In genomic region chr1:127409512-127409911, GRCm38 (mm10) we compare ENCODE assay signal across 8 mouse cellular contexts.
A peak's percentile ranks its signal among the peaks of the same experiment; 100 is the strongest.
DNase-seq lines count a peak whose midpoint lies in the region; ATAC-seq and TF ChIP-seq lines count a peak whose summit lies in the region.

No protein-coding gene starts in this region.

- no peak overlapping the region for H3K9ac ChIP-seq in hindbrain, embryonic 14.5 days
- no peak overlapping the region for H3K9ac ChIP-seq in lung, embryonic 14.5 days

- H3K4me3 ChIP-seq in kidney, adult 2 months (ENCODE audit: insufficient read depth, low read depth, low read length) = no peak overlapping the region
- no peak overlapping the region for H3K4me3 ChIP-seq in hindbrain, embryonic 14.5 days (replicated peaks; ENCODE audit: low read length)
- no peak overlapping the region for H3K4me3 ChIP-seq in lung, embryonic 14.5 days (ENCODE audit: low read depth, low read length)

- H3K4me1 ChIP-seq in kidney, adult 2 months (ENCODE audit: control insufficient read depth, insufficient read depth, low read length) = peaks cover under 1% of the 10 kb centered on the region
- no peaks in the 10 kb centered on the region for H3K4me1 ChIP-seq in hindbrain, embryonic 14.5 days (replicated peaks; ENCODE audit: control insufficient read depth, insufficient read depth, low read length)
- no peaks in the 10 kb centered on the region for H3K4me1 ChIP-seq in lung, embryonic 14.5 days (ENCODE audit: insufficient read depth)

- 57% methylated on average over 5 of the region's 5 CpGs for WGBS in kidney, adult 2 months
- WGBS in hindbrain, embryonic 14.5 days = 46% methylated on average over 5 of the region's 5 CpGs
- WGBS in lung, embryonic 14.5 days = 42% methylated on average over 5 of the region's 5 CpGs

- H3K9me3 ChIP-seq in hindbrain, embryonic 14.5 days (ENCODE audit: control insufficient read depth, low read length) = no peaks in the 10 kb centered on the region
- no peaks in the 10 kb centered on the region for H3K9me3 ChIP-seq in lung, embryonic 14.5 days (ENCODE audit: low read depth, low read length)

- H3K36me3 ChIP-seq in kidney, adult 2 months (ENCODE audit: control insufficient read depth, insufficient read depth, low read length) = no peaks in the 10 kb centered on the region; the same call in 1 of the 2 replicates
- H3K36me3 ChIP-seq in hindbrain, embryonic 14.5 days (replicated peaks; ENCODE audit: control insufficient read depth, insufficient read depth) = peaks cover 24% of the 10 kb centered on the region
- H3K36me3 ChIP-seq in lung, embryonic 14.5 days (ENCODE audit: insufficient read depth) = no peaks in the 10 kb centered on the region
- H3K36me3 ChIP-seq in splenic B cell, adult 2 months (ENCODE audit: control insufficient read depth, insufficient read depth, low read length, poor library complexity, severe bottlenecking) = no peaks in the 10 kb centered on the region; the same call in 1 of the 2 replicates

- no peaks in the 10 kb centered on the region for H3K27me3 ChIP-seq in kidney, adult 2 months (replicated peaks; ENCODE audit: control insufficient read depth, insufficient read depth, low read length)
- no peaks in the 10 kb centered on the region for H3K27me3 ChIP-seq in hindbrain, embryonic 14.5 days (ENCODE audit: control insufficient read depth, insufficient read depth, low read length)
- H3K27me3 ChIP-seq in lung, embryonic 14.5 days (ENCODE audit: insufficient read depth, low read length) = no peaks in the 10 kb centered on the region
- no peaks in the 10 kb centered on the region for H3K27me3 ChIP-seq in splenic B cell, adult 2 months (ENCODE audit: control insufficient read depth, insufficient read depth, low read length, poor library complexity, severe bottlenecking)

- TF ChIP-seq CTCF in kidney, adult 2 months (conservative IDR thresholded peaks at IDR 0.05; ENCODE audit: insufficient read depth, insufficient read length, low read depth, low read length) = peak; percentile 71
- TF ChIP-seq CTCF in lung, embryonic 14.5 days (IDR thresholded peaks at IDR 0.05; ENCODE audit: low read depth) = peak; percentile 56

- 0 out of 2 replicates have a peak, but pooled peaks have one; percentile 5 for ATAC-seq in hindbrain, embryonic 14.5 days (ENCODE audit: low FRiP score)
- no peak for ATAC-seq in lung, embryonic 14.5 days (ENCODE audit: insufficient read depth)

- H3K4me2 ChIP-seq in hindbrain, embryonic 14.5 days (replicated peaks) = no peak overlapping the region
- H3K4me2 ChIP-seq in lung, embryonic 14.5 days = no peak overlapping the region

- TF ChIP-seq POLR2A in kidney, adult 2 months (IDR thresholded peaks at IDR 0.05; ENCODE audit: low read depth, low read length) = no peak

- H3K27ac ChIP-seq in kidney, adult 2 months (ENCODE audit: insufficient read depth, low read depth, low read length) = no peak overlapping the region
- H3K27ac ChIP-seq in hindbrain, embryonic 14.5 days = 0 out of 2 replicates have a peak overlapping the region, but pooled peaks have one; percentile 3
- no peak overlapping the region for H3K27ac ChIP-seq in lung, embryonic 14.5 days (ENCODE audit: low read depth)

- peak; percentile 41 for DNase-seq in kidney, adult 2 months
- DNase-seq in kidney, adult 11 months = no peak
- DNase-seq in embryo, embryonic 11 days = peak; percentile 60
- DNase-seq in hindbrain, embryonic 14.5 days (ENCODE audit: low spot score) = no peak
- peak; percentile 37 for DNase-seq in lung, embryonic 14.5 days
- DNase-seq in splenic B cell, adult 2 months (ENCODE audit: low read depth, low spot score) = peak; percentile 61
- no peak for DNase-seq in gastrocnemius, adult 18-20 months (ENCODE audit: low spot score)
- no peak for DNase-seq in yolk sac, embryonic 10.5 days (ENCODE audit: low spot score)

Comparison
In these comparisons a context has a peak if more than half of its experiments do, and no peak if none do; other contexts are left out.
1. DNase-seq: peak in kidney, adult 2 months (single experiment), embryo, embryonic 11 days (single experiment), lung, embryonic 14.5 days (single experiment) and splenic B cell, adult 2 months (single experiment); none in kidney, adult 11 months (single experiment), hindbrain, embryonic 14.5 days (single experiment), gastrocnemius, adult 18-20 months (single experiment) and yolk sac, embryonic 10.5 days (single experiment).